Mouse (Mus musculus): ENCODE measurements at regions not wholly inside any gene's neighbourhood (a gene's known extent, or its start where the extent isn't known, plus 50 kb on each side); places are given as distances from the start of the nearest gene placed in this dataset.

GRCm38 (mm10) chr14:64511300-64511699 lies 407.2 kb downstream of the Prss52 start:
- DNase-seq (ENCODE audit: low spot score) = no peak

- no peak for DNase-seq (ENCODE audit: low spot score)
Observed at GRCm38 (mm10) chr14:64512726-64513125, 408.6 kb downstream of the Prss52 start.

- DNase-seq (ENCODE audit: low spot score) = no peak
Observed at GRCm38 (mm10) chr14:64517584-64518195, 413.6 kb downstream of the Prss52 start.

- no peak for DNase-seq (ENCODE audit: low spot score)
Observed at GRCm38 (mm10) chr14:64524641-64525040, 420.6 kb downstream of the Prss52 start.

- peak; percentile 17 for DNase-seq (ENCODE audit: low spot score)
Observed at GRCm38 (mm10) chr14:64525302-64526078, 421.4 kb downstream of the Prss52 start.

GRCm38 (mm10) chr14:64530541-64530940 lies 426.5 kb downstream of the Prss52 start:
- DNase-seq (ENCODE audit: low spot score) = no peak

- no peak for DNase-seq (ENCODE audit: low spot score)
Observed at GRCm38 (mm10) chr14:64531221-64531949, 427.3 kb downstream of the Prss52 start.

GRCm38 (mm10) chr14:64532351-64532750 lies 428.3 kb downstream of the Prss52 start:
- no peak for DNase-seq (ENCODE audit: low spot score)

GRCm38 (mm10) chr14:64533591-64534151 lies 429.6 kb downstream of the Prss52 start:
- DNase-seq (ENCODE audit: low spot score) = no peak

GRCm38 (mm10) chr14:64534194-64534593 lies 430.1 kb downstream of the Prss52 start:
- DNase-seq (ENCODE audit: low spot score) = no peak

GRCm38 (mm10) chr14:64539436-64539835 lies 435.4 kb downstream of the Prss52 start:
- no peak for DNase-seq (ENCODE audit: low spot score)

- peak; percentile 58 for DNase-seq (ENCODE audit: low spot score)
Observed at GRCm38 (mm10) chr14:64545056-64545455, 441.0 kb downstream of the Prss52 start.

- DNase-seq (ENCODE audit: low spot score) = no peak
Observed at GRCm38 (mm10) chr14:64546787-64547186, 442.7 kb downstream of the Prss52 start.

- no peak for DNase-seq (ENCODE audit: low spot score)
Observed at GRCm38 (mm10) chr14:64552951-64553350, 448.9 kb downstream of the Prss52 start.

- no peak for DNase-seq (ENCODE audit: low spot score)
Observed at GRCm38 (mm10) chr14:64556042-64556441, 452.0 kb downstream of the Prss52 start.

GRCm38 (mm10) chr14:64557453-64557852 lies 453.4 kb downstream of the Prss52 start:
- DNase-seq (ENCODE audit: low spot score) = no peak

- no peak for DNase-seq (ENCODE audit: low spot score)
Observed at GRCm38 (mm10) chr14:64568689-64569088, 464.6 kb downstream of the Prss52 start.

- no peak for DNase-seq (ENCODE audit: low spot score)
Observed at GRCm38 (mm10) chr14:64570951-64571350, 466.9 kb downstream of the Prss52 start.

GRCm38 (mm10) chr14:64572756-64573155 lies 468.7 kb downstream of the Prss52 start:
- DNase-seq (ENCODE audit: low spot score) = no peak

- peak; percentile 80 for DNase-seq (ENCODE audit: low spot score)
Observed at GRCm38 (mm10) chr14:64573773-64574172, 469.7 kb downstream of the Prss52 start.

- peak; percentile 60 for DNase-seq (ENCODE audit: low spot score)
Observed at GRCm38 (mm10) chr14:64574277-64574676, 470.2 kb downstream of the Prss52 start.

- DNase-seq (ENCODE audit: low spot score) = peak; percentile 48
Observed at GRCm38 (mm10) chr14:64574773-64575172, 470.7 kb downstream of the Prss52 start.

GRCm38 (mm10) chr14:64575954-64576353 lies 471.9 kb downstream of the Prss52 start:
- DNase-seq (ENCODE audit: low spot score) = peak; percentile 66

Data from MN1 (cell line).